Mouse (Mus musculus) lung, postnatal 0 days (tissue): ENCODE data around the gene Mad2l2.
A peak's percentile ranks its signal among the peaks of the same experiment; 100 is the strongest.

Experiments used
- CTCF ChIP-seq: IDR thresholded peaks from 2 replicates; pipeline ENCODE4 v1.5.1; 2016; ENCODE audit warnings: antibody characterized with exemption, mild to moderate bottlenecking
- EP300 ChIP-seq: IDR thresholded peaks from 2 replicates; pipeline ENCODE4 v1.6.1; 2016; ENCODE audit warnings: antibody characterized with exemption, mild to moderate bottlenecking, control low read depth

- TF ChIP-seq CTCF (peak; percentile 94), EP300 (no peak)
These were observed 33.8 kb downstream of the Mad2l2 start for GRCm38 (mm10) chr4:148164002-148164439.
